Mouse (Mus musculus): ENCODE results near the gene Gpr176. TPM values are rescaled to one million over a fixed set of nuclear protein-coding genes. Genes with fewer than 3 reads are reported as not detected.

Gene Gpr176
- total RNA-seq, 1 experiment = 0.22 TPM

GRCm38 (mm10) chr2:118391201-118391600 lies 18.0 kb upstream of the Gpr176 start:
- Histone ChIP-seq H3K4me3 (ENCODE audit: insufficient read depth in 1 of 2, low read depth in 1 of 2, low read length in 2 of 2, poor library complexity in 1 of 2, severe bottlenecking in 1 of 2) (no peak overlapping the region), H3K4me1 (ENCODE audit: control insufficient read depth in 2 of 2, insufficient read depth in 2 of 2, low read length in 2 of 2, poor library complexity in 1 of 2) (peaks cover 0 to 3% of the 10 kb centered on the region in 2 experiments; a peak in 2 of 4 replicates), H3K9me3 (ENCODE audit: control insufficient read depth, insufficient read depth, low read depth, low read length) (no peaks in the 10 kb centered on the region), H3K9ac (ENCODE audit: insufficient read depth, low read depth, low read length, poor library complexity, severe bottlenecking) (no peak overlapping the region), H3K27ac (ENCODE audit: insufficient read depth, low read depth, low read length, poor library complexity, severe bottlenecking) (no peak overlapping the region), H3K36me3 (ENCODE audit: control insufficient read depth, insufficient read depth, low read length, poor library complexity, severe bottlenecking) (no peaks in the 10 kb centered on the region)
- in situ Hi-C loops (cut with MboI; ENCODE audit: low sequenced_read_pairs in 2 of 2, unreplicated experiment in 2 of 2) = no loop called here
- TF ChIP-seq CHD2 (IDR thresholded peaks at IDR 0.05; ENCODE audit: low read depth, low read length) (no peak), MAFK (IDR thresholded peaks at IDR 0.05; ENCODE audit: insufficient read depth, low read depth, low read length) (no peak), ZNF384 (IDR thresholded peaks at IDR 0.05; ENCODE audit: low read depth, low read length) (no peak), ZC3H11A (IDR thresholded peaks at IDR 0.05; ENCODE audit: borderline replicate concordance, low read depth, low read length) (no peak), HCFC1 (IDR thresholded peaks at IDR 0.05; ENCODE audit: borderline replicate concordance, insufficient read depth, low read length) (no peak)
- no peak for DNase-seq (ENCODE audit: low read depth, low spot score)

GRCm38 (mm10) chr2:118390072-118390471 lies 16.9 kb upstream of the Gpr176 start:
- H3K4me3 ChIP-seq (ENCODE audit: insufficient read depth in 1 of 2, low read depth in 1 of 2, low read length in 2 of 2, poor library complexity in 1 of 2, severe bottlenecking in 1 of 2) = no peak overlapping the region
- TF ChIP-seq HCFC1 (IDR thresholded peaks at IDR 0.05; ENCODE audit: borderline replicate concordance, insufficient read depth, low read length) (no peak), ZNF384 (IDR thresholded peaks at IDR 0.05; ENCODE audit: low read depth, low read length) (no peak), ZC3H11A (IDR thresholded peaks at IDR 0.05; ENCODE audit: borderline replicate concordance, low read depth, low read length) (no peak)
- no peak overlapping the region for H3K9ac ChIP-seq (ENCODE audit: insufficient read depth, low read depth, low read length, poor library complexity, severe bottlenecking)
- peaks cover 0 to 3% of the 10 kb centered on the region in 2 experiments; a peak in 2 of 4 replicates for H3K4me1 ChIP-seq (ENCODE audit: control insufficient read depth in 2 of 2, insufficient read depth in 2 of 2, low read length in 2 of 2, poor library complexity in 1 of 2)
- H3K36me3 ChIP-seq (ENCODE audit: control insufficient read depth, insufficient read depth, low read length, poor library complexity, severe bottlenecking) = no peaks in the 10 kb centered on the region
- H3K9me3 ChIP-seq (ENCODE audit: control insufficient read depth, insufficient read depth, low read depth, low read length) = no peaks in the 10 kb centered on the region
- DNase-seq (ENCODE audit: low read depth, low spot score) = no peak
- in situ Hi-C loops (cut with MboI; ENCODE audit: low sequenced_read_pairs in 2 of 2, unreplicated experiment in 2 of 2) = no loop called here
- no peak overlapping the region for H3K27ac ChIP-seq (ENCODE audit: insufficient read depth, low read depth, low read length, poor library complexity, severe bottlenecking)

- no peak overlapping the region for H3K9ac ChIP-seq (ENCODE audit: insufficient read depth, low read depth, low read length, poor library complexity, severe bottlenecking)
- no peaks in the 10 kb centered on the region for H3K36me3 ChIP-seq (ENCODE audit: control insufficient read depth, insufficient read depth, low read length, poor library complexity, severe bottlenecking)
- DNase-seq (ENCODE audit: low read depth, low spot score) = no peak
- peaks cover 0 to 3% of the 10 kb centered on the region in 2 experiments; a peak in 2 of 4 replicates for H3K4me1 ChIP-seq (ENCODE audit: control insufficient read depth in 2 of 2, insufficient read depth in 2 of 2, low read length in 2 of 2, poor library complexity in 1 of 2)
- H3K27ac ChIP-seq (ENCODE audit: insufficient read depth, low read depth, low read length, poor library complexity, severe bottlenecking) = no peak overlapping the region
- TF ChIP-seq MAFK (IDR thresholded peaks at IDR 0.05; ENCODE audit: insufficient read depth, low read depth, low read length) = no peak
- no peak for TF ChIP-seq ZC3H11A (IDR thresholded peaks at IDR 0.05; ENCODE audit: borderline replicate concordance, low read depth, low read length)
- no peak for TF ChIP-seq ZNF384 (IDR thresholded peaks at IDR 0.05; ENCODE audit: low read depth, low read length)
- TF ChIP-seq CHD2 (IDR thresholded peaks at IDR 0.05; ENCODE audit: low read depth, low read length) = no peak
- TF ChIP-seq HCFC1 (IDR thresholded peaks at IDR 0.05; ENCODE audit: borderline replicate concordance, insufficient read depth, low read length) = no peak
- H3K9me3 ChIP-seq (ENCODE audit: control insufficient read depth, insufficient read depth, low read depth, low read length) = no peaks in the 10 kb centered on the region
- H3K4me3 ChIP-seq (ENCODE audit: insufficient read depth in 1 of 2, low read depth in 1 of 2, low read length in 2 of 2, poor library complexity in 1 of 2, severe bottlenecking in 1 of 2) = peak overlapping the region in 1 of 2 experiments; percentile 94; a peak in 2 of 4 replicates
- in situ Hi-C loops (cut with MboI; ENCODE audit: low sequenced_read_pairs in 2 of 2, unreplicated experiment in 2 of 2) = no loop called here
Measured at GRCm38 (mm10) chr2:118389569-118389968, 16.4 kb upstream of the Gpr176 start.

- in situ Hi-C loops (cut with MboI; ENCODE audit: low sequenced_read_pairs in 2 of 2, unreplicated experiment in 2 of 2) = no loop called here
- TF ChIP-seq ZNF384 (IDR thresholded peaks at IDR 0.05; ENCODE audit: low read depth, low read length) = no peak
- no peak for TF ChIP-seq CHD2 (IDR thresholded peaks at IDR 0.05; ENCODE audit: low read depth, low read length)
- TF ChIP-seq HCFC1 (IDR thresholded peaks at IDR 0.05; ENCODE audit: borderline replicate concordance, insufficient read depth, low read length) = no peak
- TF ChIP-seq MAFK (IDR thresholded peaks at IDR 0.05; ENCODE audit: insufficient read depth, low read depth, low read length) = no peak
- no peak for TF ChIP-seq ZC3H11A (IDR thresholded peaks at IDR 0.05; ENCODE audit: borderline replicate concordance, low read depth, low read length)
- Histone ChIP-seq H3K9me3 (ENCODE audit: control insufficient read depth, insufficient read depth, low read depth, low read length) (no peaks in the 10 kb centered on the region), H3K27ac (ENCODE audit: insufficient read depth, low read depth, low read length, poor library complexity, severe bottlenecking) (no peak within 1 kb of the TSS), H3K9ac (ENCODE audit: insufficient read depth, low read depth, low read length, poor library complexity, severe bottlenecking) (peak within 1 kb of the TSS; percentile 83), H3K36me3 (ENCODE audit: control insufficient read depth, insufficient read depth, low read length, poor library complexity, severe bottlenecking) (no peaks in the 10 kb centered on the region), H3K4me3 (ENCODE audit: insufficient read depth in 1 of 2, low read depth in 1 of 2, low read length in 2 of 2, poor library complexity in 1 of 2, severe bottlenecking in 1 of 2) (peak within 1 kb of the TSS; percentile 77 to 94), H3K4me1 (ENCODE audit: control insufficient read depth in 2 of 2, insufficient read depth in 2 of 2, low read length in 2 of 2, poor library complexity in 1 of 2) (peaks cover 0 to 3% of the 10 kb centered on the region in 2 experiments; a peak in 2 of 4 replicates)
- DNase-seq (ENCODE audit: low read depth, low spot score) = peak; percentile 99
Measured at GRCm38 (mm10) chr2:118388341-118389335, 15.4 kb upstream of the Gpr176 start, which contains the start of gene Eif2ak4. Eif2ak4 (plus strand) TSS chr2:118388618.

Measured in ES-E14 (cell line).